Mouse (Mus musculus): ENCODE measurements around the gene Tbx15.

The Tbx15 gene

DNA sequence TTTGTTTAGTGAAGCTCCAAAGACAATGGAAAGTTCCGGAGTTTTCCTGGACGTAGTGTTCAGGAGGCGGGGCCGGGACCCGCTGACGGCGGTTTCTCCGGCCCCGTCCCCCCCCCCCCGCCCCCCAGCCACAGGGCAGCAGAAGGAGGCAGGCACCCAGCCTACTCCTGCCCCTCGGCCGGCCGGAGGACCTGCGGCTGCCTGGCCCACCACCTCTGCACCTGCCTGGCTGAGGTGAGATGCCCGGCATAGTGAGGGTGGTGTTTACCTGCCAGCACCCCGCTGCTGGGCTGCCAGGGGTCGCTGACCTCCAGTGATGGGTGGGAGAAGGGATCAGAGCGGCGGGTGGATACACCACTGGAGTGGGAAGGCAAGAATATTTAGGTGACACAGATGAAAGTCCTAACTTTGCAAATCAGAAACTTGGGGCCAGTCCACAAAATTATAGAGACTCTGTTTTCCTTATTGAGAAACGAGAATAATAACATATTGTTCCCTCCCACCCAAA lies at the start of gene Tbx15:
TSS of gene Tbx15 (plus strand) at position 169 of the 508 bp plus-strand sequence.
- DNase-seq: no peak

GRCm38 (mm10) chr3:99193576-99193975 lies 46.6 kb upstream of the Tbx15 start:
- DNase-seq: no peak

DNA sequence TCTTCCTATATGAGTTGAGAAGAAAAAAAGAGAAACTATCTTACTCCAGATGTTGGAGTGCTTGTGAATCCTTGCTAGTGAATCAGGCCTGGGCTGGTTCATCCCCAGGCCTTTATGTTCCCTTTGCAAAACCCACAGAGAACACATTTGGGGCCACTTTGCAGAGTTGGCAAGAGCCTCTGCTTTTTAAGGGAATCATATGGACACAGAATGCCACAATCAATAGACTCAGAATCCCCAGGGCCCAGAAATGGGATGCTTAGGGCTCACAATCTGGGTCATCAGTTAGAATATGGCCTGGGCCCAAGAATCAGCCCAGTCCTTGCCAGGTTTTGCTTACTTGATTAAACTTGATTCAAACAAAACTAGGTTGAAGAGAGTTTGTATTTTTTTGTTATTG lies 36.9 kb upstream of the Tbx15 start:
- no peak for DNase-seq

DNA sequence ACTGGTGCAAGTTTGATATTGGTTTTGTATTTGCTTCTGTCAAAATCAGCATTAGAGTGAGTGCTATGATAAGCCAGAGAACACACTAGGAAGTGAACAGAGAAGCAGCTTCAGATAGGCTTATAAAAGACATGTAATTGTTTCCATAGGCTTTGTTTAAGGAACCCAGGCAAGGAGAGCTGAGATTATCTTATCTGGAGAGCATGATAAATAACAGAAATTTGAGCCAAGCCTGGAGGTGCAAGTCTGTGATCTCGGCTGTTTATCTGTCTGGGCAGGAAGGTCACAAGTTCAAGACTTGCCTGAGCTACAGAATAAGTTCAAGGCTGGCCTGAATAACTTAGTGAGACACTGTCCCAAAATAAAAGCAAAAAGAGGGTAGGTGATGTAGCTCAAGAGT lies 31.8 kb upstream of the Tbx15 start:
- DNase-seq: no peak

GRCm38 (mm10) chr3:99211105-99211698 lies 29.0 kb upstream of the Tbx15 start:
- DNase-seq: no peak

GRCm38 (mm10) chr3:99227807-99228206 lies 12.4 kb upstream of the Tbx15 start:
- DNase-seq: no peak

DNA sequence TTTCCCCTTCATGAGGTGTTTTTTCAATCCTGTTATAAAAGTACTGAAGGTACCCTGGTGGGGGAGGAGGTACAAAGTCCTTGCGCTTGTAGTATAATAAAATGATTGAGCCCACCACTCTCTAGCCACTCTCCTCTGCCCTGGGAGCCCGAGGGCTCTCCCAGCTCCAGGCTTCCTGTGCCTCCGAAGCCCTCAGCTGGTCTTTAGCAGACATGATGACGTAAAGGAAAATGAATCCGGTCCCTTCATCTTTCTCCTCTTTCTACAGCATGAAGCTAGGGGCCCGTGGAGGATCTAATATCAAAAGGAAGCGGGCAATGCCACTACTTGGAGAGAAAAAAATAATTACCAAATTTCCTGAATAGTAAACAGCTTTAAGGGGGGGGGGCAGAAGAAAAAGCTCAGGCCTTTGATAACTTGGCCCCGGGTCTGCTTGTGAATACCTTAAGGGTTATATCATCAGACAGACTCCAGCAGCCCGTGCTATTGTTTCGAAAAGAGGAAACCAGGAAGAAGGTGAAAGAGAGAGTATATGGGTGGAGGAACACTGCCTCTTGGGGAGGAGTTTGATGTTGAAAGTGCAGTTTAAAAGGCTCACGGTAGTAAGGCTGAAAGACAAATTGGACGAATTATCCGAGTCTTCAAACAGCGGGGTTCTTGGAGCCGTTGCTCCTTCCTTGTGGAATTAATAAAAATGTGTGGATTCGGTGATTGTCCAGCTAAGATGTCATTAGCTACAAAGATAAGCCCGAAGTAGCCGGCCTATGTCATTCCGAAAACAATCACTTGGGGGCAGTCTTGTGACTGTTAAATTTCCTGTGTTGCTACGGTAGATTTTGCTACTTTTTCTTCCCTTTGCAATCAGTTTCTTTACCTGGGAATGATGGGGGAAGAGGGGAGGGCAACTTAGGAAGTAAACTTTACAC lies 6.5 kb upstream of the Tbx15 start:
- peak; percentile 12 for DNase-seq

GRCm38 (mm10) chr3:99234319-99234869 lies 5.8 kb upstream of the Tbx15 start:
- DNase-seq: no peak

DNA sequence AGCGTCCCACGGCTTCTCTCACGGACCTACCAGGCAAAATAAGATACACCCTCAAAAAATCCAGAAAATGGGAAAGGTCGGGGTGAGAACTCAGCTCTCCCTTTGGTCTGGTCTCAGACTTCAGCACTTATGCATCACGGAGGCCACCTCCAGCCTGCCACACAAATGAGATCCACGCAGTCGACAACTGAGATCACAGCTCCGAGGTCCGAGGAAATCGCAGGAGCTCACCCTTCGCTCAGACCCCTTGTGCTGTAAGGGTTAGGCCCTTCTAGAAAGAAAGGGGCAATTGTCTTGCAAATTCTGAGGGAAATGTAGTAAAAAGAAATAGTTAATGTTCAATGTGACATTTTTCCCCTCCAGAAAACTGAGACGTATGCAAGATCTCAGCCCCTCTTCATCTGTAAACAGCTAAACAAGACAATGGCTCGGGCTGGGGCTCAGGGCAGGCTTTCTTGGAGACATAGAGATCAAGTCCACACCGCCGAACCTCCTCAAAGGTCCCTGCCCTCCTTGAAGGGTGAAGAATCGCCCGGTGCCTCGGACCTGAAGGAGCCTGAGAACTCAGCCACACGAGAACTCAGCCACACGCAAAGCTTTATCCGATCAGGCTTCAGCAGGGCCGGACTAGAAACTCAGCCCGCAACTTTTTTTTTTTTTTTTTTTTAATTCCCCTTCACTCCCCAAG lies 4.9 kb upstream of the Tbx15 start:
- no peak for DNase-seq

DNA sequence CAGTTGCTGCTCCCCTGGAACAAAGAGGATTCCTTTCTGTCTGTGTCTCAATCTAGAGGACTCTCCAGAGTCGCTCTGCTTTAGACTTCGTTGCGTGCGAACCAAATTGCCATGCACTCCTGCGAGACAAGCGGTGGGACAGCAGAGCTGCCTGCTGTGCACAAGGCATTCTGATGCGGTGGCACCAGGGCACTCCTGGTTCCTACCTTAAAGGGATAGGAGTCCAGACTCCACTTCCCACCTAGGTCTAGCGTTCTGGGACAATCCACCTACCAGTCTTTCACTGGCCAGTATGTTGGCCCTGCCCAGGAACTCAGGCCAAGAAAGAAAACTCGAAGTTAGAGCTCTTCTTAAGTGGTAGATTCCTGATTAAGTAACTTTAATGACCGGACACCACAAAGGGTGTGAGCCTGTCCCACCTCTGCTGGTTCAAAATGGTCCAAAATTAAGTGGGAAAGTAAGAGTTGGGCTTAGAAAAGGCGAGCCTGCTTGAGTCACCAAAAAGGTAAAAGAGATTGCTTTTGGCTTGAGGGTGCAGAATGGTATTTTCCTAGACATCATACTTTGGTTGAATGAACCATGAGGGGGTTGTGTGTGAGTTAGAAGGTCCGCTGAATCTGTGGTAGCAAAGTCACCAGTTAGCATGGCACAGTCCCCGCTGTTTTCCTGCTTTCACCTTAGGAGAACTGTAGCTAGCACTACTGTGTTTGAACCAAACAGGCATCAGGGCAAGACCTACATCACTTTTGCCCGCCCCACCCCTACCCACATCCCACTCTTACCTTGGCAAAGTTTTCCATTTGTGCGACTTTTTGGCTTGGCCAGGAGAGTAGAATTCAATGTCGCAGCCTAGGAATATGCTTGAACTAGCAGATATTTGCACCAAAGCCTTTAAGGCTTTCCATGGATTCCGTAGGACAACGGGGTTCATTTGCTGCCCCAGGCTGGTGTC lies 4.1 kb upstream of the Tbx15 start:
- no peak for DNase-seq

DNA sequence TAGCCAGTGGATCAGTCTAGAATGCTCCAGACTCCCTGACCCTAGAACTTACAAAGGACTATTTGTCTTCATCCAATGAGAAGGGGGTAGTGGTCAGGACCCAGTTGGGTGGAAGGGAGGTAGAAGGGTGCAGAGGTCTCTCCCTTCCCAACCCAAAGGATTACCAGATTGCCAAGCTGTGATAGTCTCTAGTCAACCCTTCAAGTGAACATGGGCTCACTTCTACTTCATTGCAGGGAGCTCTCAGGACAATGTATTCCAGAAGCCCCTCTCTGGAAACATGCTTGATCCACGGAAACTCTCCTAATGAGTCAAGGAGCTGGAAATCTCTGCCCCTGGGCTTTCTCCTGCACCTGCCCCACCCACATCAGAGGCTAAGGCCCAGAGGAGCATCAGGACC lies 1.5 kb upstream of the Tbx15 start:
- no peak for DNase-seq

- DNase-seq: no peak
Measured at GRCm38 (mm10) chr3:99239301-99240045, 708 bp upstream of the Tbx15 start.

DNA sequence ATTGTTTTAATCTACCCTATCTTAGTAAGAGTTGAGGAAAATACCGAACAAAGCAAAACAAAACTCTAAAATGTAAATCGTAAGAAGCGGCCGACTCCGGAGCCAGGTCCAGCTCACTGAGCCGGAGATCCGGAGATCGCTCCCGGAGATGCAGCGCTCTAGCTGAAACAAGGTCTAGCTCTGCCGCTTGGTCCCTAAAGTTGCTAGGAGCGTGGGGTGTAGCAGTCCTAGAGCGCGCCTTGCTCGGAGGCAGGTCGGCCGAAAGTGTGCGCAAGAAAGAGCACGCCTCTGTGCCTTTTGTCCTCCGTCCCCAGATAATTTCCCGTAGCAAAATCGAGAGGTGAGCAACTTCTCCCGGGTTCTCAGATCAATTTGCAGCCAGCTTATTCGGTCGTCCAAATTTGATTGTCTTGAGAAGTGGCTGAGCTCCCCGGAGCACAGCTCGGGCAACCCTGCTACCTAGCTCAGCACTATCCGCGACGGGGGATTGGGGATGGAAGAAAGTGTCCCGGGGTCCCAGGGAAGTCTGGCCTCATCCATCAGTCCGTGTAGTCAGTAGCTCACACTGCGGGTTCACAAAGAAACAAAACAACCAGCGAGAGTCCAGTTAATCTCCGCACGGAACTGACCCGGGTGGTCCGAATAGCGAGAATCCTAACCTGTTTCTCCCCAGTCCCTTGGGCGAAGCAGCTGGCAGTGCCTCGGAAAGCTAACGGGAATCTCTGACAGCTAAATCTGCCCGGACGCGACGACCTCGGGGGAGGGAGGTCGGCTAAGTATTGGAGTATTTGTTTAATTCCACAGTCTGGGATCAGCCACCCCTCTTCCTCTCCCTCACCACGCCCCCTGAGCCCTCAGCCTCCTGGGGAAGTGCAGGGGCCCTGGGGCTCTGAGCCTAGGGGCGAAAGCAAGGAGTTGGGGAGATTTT lies 894 bp downstream of the Tbx15 start:
- no peak for DNase-seq

GRCm38 (mm10) chr3:99242481-99242880 lies 2.3 kb downstream of the Tbx15 start:
- DNase-seq: no peak

- no peak for DNase-seq
Measured at GRCm38 (mm10) chr3:99245341-99245740, 5.2 kb downstream of the Tbx15 start.

GRCm38 (mm10) chr3:99246629-99247028 lies 6.4 kb downstream of the Tbx15 start:
- no peak for DNase-seq

GRCm38 (mm10) chr3:99247586-99247985 lies 7.4 kb downstream of the Tbx15 start:
- no peak for DNase-seq

- no peak for DNase-seq
Measured at GRCm38 (mm10) chr3:99247996-99248801, 8.0 kb downstream of the Tbx15 start.

Measured in cerebellum, adult 11-12 months (tissue).